Mouse (Mus musculus): ENCODE measurements around the gene Dgkh.

DNA sequence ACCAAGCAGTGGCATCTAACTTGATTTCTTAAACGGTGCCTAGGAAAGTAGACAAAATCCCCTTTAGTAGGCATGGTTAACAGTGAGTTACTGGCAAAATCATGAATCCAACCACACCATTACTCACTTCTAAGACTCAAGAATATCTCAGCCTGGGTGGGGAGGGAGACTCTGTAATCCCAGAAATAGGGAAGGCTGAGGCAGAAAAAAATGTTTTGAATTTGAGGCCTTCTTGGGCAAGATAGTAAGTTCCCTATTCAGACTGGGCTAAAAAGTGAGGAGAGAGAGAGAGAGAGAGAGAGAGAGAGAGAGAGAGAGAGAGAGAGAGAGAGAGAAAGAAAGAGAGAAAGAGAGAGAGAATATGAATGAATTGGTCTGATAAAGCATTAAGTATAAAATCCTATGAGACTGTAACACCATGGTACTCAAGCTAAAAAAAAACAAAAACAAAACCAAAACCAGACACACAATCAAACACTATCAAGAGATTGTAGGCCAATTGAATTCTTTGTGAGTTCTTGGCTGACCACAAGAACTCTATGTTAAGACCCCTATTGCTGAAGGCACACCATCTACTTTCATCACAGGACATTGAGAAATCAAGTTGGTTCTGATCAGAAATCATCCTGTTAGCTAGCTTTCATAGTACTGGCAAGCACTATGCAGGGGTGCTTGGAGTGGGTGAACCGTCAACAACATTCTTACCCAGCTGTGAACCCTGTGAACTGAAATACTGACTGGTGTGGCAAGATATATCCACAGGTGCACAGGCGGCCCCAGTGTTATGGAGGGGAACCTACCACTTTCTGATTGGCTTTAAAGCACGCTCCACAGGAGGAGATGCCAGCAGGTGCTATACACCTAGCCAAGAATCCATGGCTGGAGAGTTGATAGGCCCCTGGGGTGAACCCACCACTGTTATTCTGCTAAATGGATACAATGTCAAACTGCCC is 101.4 kb downstream of the Dgkh start:
- TF ChIP-seq CTCF (IDR thresholded peaks at IDR 0.05; ENCODE audit: low read depth) (no peak), EP300 (IDR thresholded peaks at IDR 0.05; ENCODE audit: low read depth) (no peak)

All from liver, postnatal 0 days (tissue).